Mouse (Mus musculus) midbrain, postnatal 0 days (tissue): ENCODE results near the gene Ranbp3l. TPM values are rescaled to one million over a fixed set of nuclear protein-coding genes. Genes with fewer than 3 reads are reported as not detected.

Experiments
- ATAC-seq: fragments of 200-750 bp; cut with Nextera tagmentation; 2 replicates; pipeline ENCODE4 v1.8.0; 2017; ENCODE audit warnings: moderate number of reproducible peaks, mild to moderate bottlenecking, moderate TSS enrichment, moderate library complexity; ENCODE audit not compliant: low FRiP score
- DNase-seq: peaks from one replicate; pipeline ENCODE4 v3.0.0-alpha.2; 2015; ENCODE audit warnings: low spot score
- H3K27ac ChIP-seq: fragments of 300-500 bp; sonication (generic); 2 replicates; pipeline ENCODE4 v1.5.1; 2014; ENCODE audit warnings: low read depth, mild to moderate bottlenecking, low read length, mixed read lengths
- H3K27me3 ChIP-seq: fragments of 300-500 bp; sonication (generic); 2 replicates; pipeline ENCODE4 v1.6.1; 2014; ENCODE audit warnings: low read length, control low read depth, mixed read lengths; ENCODE audit not compliant: insufficient read depth
- H3K36me3 ChIP-seq: fragments of 300-500 bp; sonication (generic); 2 replicates; pipeline ENCODE4 v1.6.1; 2014; ENCODE audit warnings: low read length, control low read depth, mixed read lengths; ENCODE audit not compliant: insufficient read depth
- H3K4me1 ChIP-seq: fragments of 300-500 bp; sonication (generic); 2 replicates; pipeline ENCODE4 v1.6.1; 2014; ENCODE audit warnings: mild to moderate bottlenecking, control low read depth, antibody characterized with exemption, low read length, mixed read lengths; ENCODE audit not compliant: insufficient read depth
- H3K4me2 ChIP-seq: fragments of 300-500 bp; sonication (generic); 2 replicates; pipeline ENCODE4 v1.6.1; 2014; ENCODE audit warnings: low read depth, mild to moderate bottlenecking, low read length, mixed read lengths; ENCODE audit not compliant: poor library complexity, severe bottlenecking
- H3K4me3 ChIP-seq: fragments of 300-500 bp; sonication (generic); 2 replicates; pipeline ENCODE4 v1.5.1; 2014; ENCODE audit warnings: low read depth, mild to moderate bottlenecking, low read length, moderate library complexity
- H3K9ac ChIP-seq: fragments of 300-500 bp; sonication (generic); replicated peaks from 2 replicates; pipeline ENCODE4 v1.6.1; 2014; ENCODE audit warnings: mild to moderate bottlenecking, low read length, moderate library complexity, mixed read lengths; ENCODE audit not compliant: poor library complexity, severe bottlenecking
- H3K9me3 ChIP-seq: fragments of 300-500 bp; sonication (generic); 2 replicates; pipeline ENCODE4 v1.6.1; 2016; ENCODE audit warnings: low read length, control low read depth
- CTCF ChIP-seq: IDR thresholded peaks from 2 replicates; pipeline ENCODE4 v1.5.1; 2016; ENCODE audit warnings: antibody characterized with exemption, mild to moderate bottlenecking
- WGBS: fragments of 180-500 bp; shearing (Covaris S2); extraction: QIAGEN DNeasy Blood & Tissue Kit; methylation state at CpG from one replicate; pipeline ENCODE4 v1.1.7; 2014; 5-methylcytosine and 5-hydroxymethylcytosine counted together
- polyA plus RNA-seq: library from polyadenylated mRNA; unstranded; fragments of >200 nt; fragmentation: Nextera tagmentation; extraction: Ambion mirVana; gene quantifications from 2 replicates; pipeline ENCODE4 v1.2.1, GENCODE M21; 2015
- total RNA-seq: library from RNA; depleted of rRNA; stranded (reverse); fragments of >200 nt; gene quantifications from 2 replicates; pipeline ENCODE4 v1.2.3, GENCODE M21; 2014; rRNA removed

Gene Ranbp3l
- total and polyA plus RNA-seq, 2 experiments from 2014 or later, result 14.5 to 15.0 TPM

- H3K27ac ChIP-seq, result no peak overlapping the region
- 81% methylated on average over 6 of the region's 6 CpGs for WGBS
- no peak overlapping the region for H3K4me3 ChIP-seq
- TF ChIP-seq CTCF, result no peak
- no peak for ATAC-seq
- no peaks in the 10 kb centered on the region for H3K27me3 ChIP-seq
- DNase-seq, result no peak
- no peaks in the 10 kb centered on the region for H3K4me1 ChIP-seq
- peaks cover 21% of the 10 kb centered on the region for H3K36me3 ChIP-seq
- no peak overlapping the region for H3K4me2 ChIP-seq
- H3K9ac ChIP-seq, result no peak overlapping the region
- H3K9me3 ChIP-seq, result no peaks in the 10 kb centered on the region
Observed at GRCm38 (mm10) chr15:9110526-9111347, 143.0 kb downstream of the Ranbp3l start.

GRCm38 (mm10) chr15:9111648-9112047, 143.9 kb downstream of the Ranbp3l start:
- Histone ChIP-seq H3K4me3 (no peak overlapping the region), H3K27me3 (no peaks in the 10 kb centered on the region), H3K9me3 (no peaks in the 10 kb centered on the region), H3K4me2 (no peak overlapping the region), H3K9ac (no peak overlapping the region), H3K4me1 (no peaks in the 10 kb centered on the region), H3K36me3 (peaks cover 26% of the 10 kb centered on the region), H3K27ac (no peak overlapping the region)
- TF ChIP-seq CTCF, result no peak
- DNase-seq (no peak), ATAC-seq (no peak)
- 85% methylated on average over 3 of the region's 3 CpGs for whole genome bisulfite sequencing

- ATAC-seq (no peak), DNase-seq (no peak)
- H3K4me3 ChIP-seq, result no peak overlapping the region
- H3K9me3 ChIP-seq, result no peaks in the 10 kb centered on the region
- no peak for TF ChIP-seq CTCF
- no peak overlapping the region for H3K9ac ChIP-seq
- peaks cover 32% of the 10 kb centered on the region for H3K36me3 ChIP-seq
- H3K27me3 ChIP-seq, result no peaks in the 10 kb centered on the region
- no peaks in the 10 kb centered on the region for H3K4me1 ChIP-seq
- H3K4me2 ChIP-seq, result no peak overlapping the region
- no peak overlapping the region for H3K27ac ChIP-seq
- WGBS, result 78% methylated on average over 9 of the region's 9 CpGs
Observed at GRCm38 (mm10) chr15:9113556-9113955, 145.8 kb downstream of the Ranbp3l start.

GRCm38 (mm10) chr15:9114131-9114530, 146.4 kb downstream of the Ranbp3l start:
- DNase-seq, result no peak
- Histone ChIP-seq H3K27ac (no peak overlapping the region), H3K4me3 (no peak overlapping the region), H3K36me3 (peaks cover 37% of the 10 kb centered on the region), H3K4me1 (no peaks in the 10 kb centered on the region), H3K9ac (no peak overlapping the region), H3K9me3 (no peaks in the 10 kb centered on the region), H3K4me2 (no peak overlapping the region), H3K27me3 (no peaks in the 10 kb centered on the region)
- no peak for ATAC-seq
- WGBS, result 79% methylated on average over 4 of the region's 4 CpGs
- TF ChIP-seq CTCF, result no peak

GRCm38 (mm10) chr15:9114599-9114998, 146.8 kb downstream of the Ranbp3l start:
- Histone ChIP-seq H3K4me2 (no peak overlapping the region), H3K9ac (no peak overlapping the region), H3K36me3 (peaks cover 37% of the 10 kb centered on the region), H3K27me3 (no peaks in the 10 kb centered on the region), H3K9me3 (no peaks in the 10 kb centered on the region), H3K4me3 (no peak overlapping the region), H3K27ac (no peak overlapping the region), H3K4me1 (no peaks in the 10 kb centered on the region)
- WGBS, result 83% methylated on average over 5 of the region's 5 CpGs
- TF ChIP-seq CTCF, result no peak
- ATAC-seq, result 0 out of 2 replicates have a peak, but pooled peaks have one; percentile 41
- no peak for DNase-seq

Other genes starting within 250 kb of the Ranbp3l start
- 33.7 and 34.3 TPM in 2 replicates for gene Nadk2, start 103.3 kb downstream of the Ranbp3l start, total RNA-seq
- 28.9 and 29.9 TPM in 2 replicates for gene Nadk2, start 103.3 kb downstream of the Ranbp3l start, polyA plus RNA-seq
- gene Lmbrd2, start 172.6 kb downstream of the Ranbp3l start, total RNA-seq, result 20.7 and 25.4 TPM in 2 replicates
- 2.9 and 3.3 TPM in 2 replicates for gene Lmbrd2, start 172.6 kb downstream of the Ranbp3l start, polyA plus RNA-seq
- gene Skp2, start 187.5 kb downstream of the Ranbp3l start, total RNA-seq, result 7.7 and 9.3 TPM in 2 replicates
- gene Skp2, start 187.5 kb downstream of the Ranbp3l start, polyA plus RNA-seq, result 7.8 and 7.9 TPM in 2 replicates